Mouse (Mus musculus) G1E-ER4 (cell line): ENCODE measurements around the gene Mreg. TPM values are rescaled to one million over a fixed set of nuclear protein-coding genes. Genes with fewer than 3 reads are reported as not detected.

Experiments
- GATA1 ChIP-seq: IDR thresholded peaks from one replicate; pipeline ENCODE4 v1.8.0; 2012; ENCODE audit warnings: low read length, inconsistent platforms
- polyA plus RNA-seq: library from polyadenylated mRNA; stranded (reverse); fragments of >175 nt; gene quantifications from 2 replicates; pipeline ENCODE4 v1.2.3, GENCODE M21; 2012

Gene Mreg
- polyA plus RNA-seq = not detected in 2 replicates

DNA sequence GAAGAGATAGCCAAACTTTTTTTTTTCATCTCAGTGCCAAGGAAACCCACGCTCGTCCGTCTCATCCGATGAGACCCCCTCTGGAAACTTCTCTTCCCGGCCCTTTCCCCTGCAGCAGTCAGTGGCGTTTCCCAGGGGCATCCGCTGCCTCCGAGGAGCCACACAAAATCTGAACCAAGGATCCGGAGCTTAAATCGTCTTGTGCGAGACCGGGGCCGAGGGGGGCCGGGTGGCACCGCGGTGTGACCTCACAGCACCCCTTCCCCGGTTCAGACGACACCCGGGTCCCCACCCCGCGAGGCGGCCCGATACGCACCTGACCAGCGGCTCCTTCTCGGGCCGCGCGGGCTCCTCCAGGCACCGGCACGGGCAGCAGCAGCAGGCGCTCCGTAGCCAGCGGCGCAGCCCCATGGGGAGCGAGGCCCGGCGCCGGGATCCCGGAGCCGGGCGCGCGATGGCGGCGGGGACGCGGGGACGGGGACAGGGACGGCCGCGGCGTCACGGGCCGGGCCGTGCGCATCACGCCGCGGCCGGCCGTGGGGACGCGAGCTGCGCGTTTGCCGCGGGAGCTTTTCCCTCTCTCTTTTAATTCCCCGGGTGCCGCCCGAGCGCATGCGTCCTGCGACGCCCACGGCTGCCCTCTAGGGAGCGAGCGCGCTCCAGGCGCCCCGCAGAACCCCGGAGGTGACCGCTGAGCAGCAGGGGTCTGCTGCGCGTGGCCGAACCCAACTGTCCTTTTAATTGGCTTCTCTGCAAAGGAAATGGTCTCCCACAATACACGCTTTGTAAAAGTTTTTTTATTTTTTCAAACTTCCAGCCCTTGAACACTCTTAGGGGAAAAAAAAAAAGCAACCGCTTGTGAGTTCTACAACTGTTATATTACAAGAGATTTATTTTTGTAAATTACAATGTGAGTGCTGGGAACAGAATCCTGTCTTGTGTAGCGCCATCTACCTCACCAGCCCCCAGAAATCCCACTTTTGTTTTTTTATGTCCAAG is at the start of gene Mreg:
Mreg (minus strand) TSS at position 607 of the 999 bp plus-strand sequence.
- TF ChIP-seq GATA1 = no peak

GRCm38 (mm10) chr1:72256381-72257256 is 44.5 kb upstream of the Mreg start:
- TF ChIP-seq GATA1 = no peak

DNA sequence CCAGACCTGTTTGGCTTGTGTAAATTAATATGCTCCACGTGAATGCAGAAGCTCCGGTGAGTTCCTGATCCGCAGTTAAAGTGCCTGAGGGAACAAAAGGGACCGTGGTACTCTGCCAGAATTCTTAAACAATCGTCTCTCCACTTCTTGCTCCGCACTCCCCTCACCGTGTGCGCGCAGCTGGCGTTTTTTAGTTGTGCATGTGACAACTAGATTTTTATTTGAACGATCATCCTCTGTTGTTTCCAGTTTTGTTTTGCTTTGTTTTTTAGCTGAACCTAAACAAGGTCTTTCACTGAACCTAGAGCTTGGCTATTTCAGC is 43.7 kb upstream of the Mreg start:
- TF ChIP-seq GATA1 = no peak

GRCm38 (mm10) chr1:72255062-72255853 is 43.2 kb upstream of the Mreg start:
- no peak for TF ChIP-seq GATA1

- peak; percentile 22 for TF ChIP-seq GATA1
Observed at GRCm38 (mm10) chr1:72254545-72255061, 42.5 kb upstream of the Mreg start.

- no peak for TF ChIP-seq GATA1
Observed at GRCm38 (mm10) chr1:72253881-72254491, 41.9 kb upstream of the Mreg start.

- TF ChIP-seq GATA1 = no peak
Observed at GRCm38 (mm10) chr1:72251806-72252205, 39.7 kb upstream of the Mreg start.

GRCm38 (mm10) chr1:72244317-72245036 is 32.4 kb upstream of the Mreg start:
- no peak for TF ChIP-seq GATA1

GRCm38 (mm10) chr1:72243656-72244316 is 31.7 kb upstream of the Mreg start:
- peak; percentile 58 for TF ChIP-seq GATA1

DNA sequence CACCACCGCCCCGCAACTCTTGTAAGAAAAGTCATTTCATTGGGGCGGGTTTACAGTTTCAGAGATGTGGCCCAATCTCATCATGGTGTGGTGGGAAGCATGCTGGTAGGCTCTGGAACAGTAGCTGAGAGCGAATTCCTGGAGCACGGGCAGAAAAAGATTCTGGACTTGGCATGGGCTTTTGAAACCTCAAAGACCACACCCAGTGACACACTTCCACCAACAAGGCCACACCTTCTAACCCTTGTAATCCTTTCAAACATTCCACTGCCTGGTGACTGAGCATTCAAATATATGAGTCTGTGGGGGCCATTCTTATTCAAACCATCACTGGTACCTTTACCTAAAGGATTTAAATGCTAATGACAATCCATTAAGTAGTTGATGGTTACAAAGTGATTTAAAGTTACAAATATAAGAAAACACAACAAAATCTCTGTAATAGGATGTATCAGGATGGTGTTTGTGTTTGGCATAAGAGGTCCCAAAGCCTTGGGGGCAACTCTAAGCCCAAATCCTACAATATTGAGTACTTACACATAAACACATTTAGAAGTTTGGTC is 30.6 kb upstream of the Mreg start:
- no peak for TF ChIP-seq GATA1

GRCm38 (mm10) chr1:72238016-72238580 is 26.0 kb upstream of the Mreg start:
- TF ChIP-seq GATA1 = no peak

- no peak for TF ChIP-seq GATA1
Observed at GRCm38 (mm10) chr1:72237007-72237775, 25.1 kb upstream of the Mreg start.
